Mouse (Mus musculus) liver, embryonic 13.5 days (tissue): ENCODE data around the gene Rusc2. TPM values are rescaled to one million over a fixed set of nuclear protein-coding genes. Genes with fewer than 3 reads are reported as not detected.

Experiments
- polyA plus RNA-seq: library from polyadenylated mRNA; unstranded; fragments of >200 nt; fragmentation: Nextera tagmentation; extraction: Ambion mirVana; gene quantifications from 2 replicates; pipeline ENCODE4 v1.2.1, GENCODE M21; 2015

Gene Rusc2
- polyA plus RNA-seq, 1 experiment from 2014 or later: 0.82 TPM

Other genes starting within 250 kb of the Rusc2 start
- gene Atp8b5, start 114.8 kb upstream of the Rusc2 start, polyA plus RNA-seq: 0.09 and 0.12 TPM in 2 replicates
- not detected in 2 replicates for gene Fam166b, start 47.2 kb downstream of the Rusc2 start, polyA plus RNA-seq
- gene Tesk1, start 60.0 kb downstream of the Rusc2 start, polyA plus RNA-seq: 0.95 and 0.98 TPM in 2 replicates
- gene Cd72, start 72.6 kb downstream of the Rusc2 start, polyA plus RNA-seq: 0.48 and 0.70 TPM in 2 replicates
- not detected in 2 replicates for gene Sit1, start 101.8 kb downstream of the Rusc2 start, polyA plus RNA-seq
- gene Ccdc107, start 110.9 kb downstream of the Rusc2 start, polyA plus RNA-seq: 34.2 and 34.3 TPM in 2 replicates
- 29.4 and 35.8 TPM in 2 replicates for gene Arhgef39, start 117.7 kb downstream of the Rusc2 start, polyA plus RNA-seq
- gene Car9, start 125.0 kb downstream of the Rusc2 start, polyA plus RNA-seq: 0.85 and 1.0 TPM in 2 replicates
- gene Tpm2, start 141.8 kb downstream of the Rusc2 start, polyA plus RNA-seq: 28.8 and 31.9 TPM in 2 replicates
- gene Creb3, start 180.4 kb downstream of the Rusc2 start, polyA plus RNA-seq: 20.6 and 21.9 TPM in 2 replicates
- gene Tln1, start 180.7 kb downstream of the Rusc2 start, polyA plus RNA-seq: 38.6 and 42.4 TPM in 2 replicates
- 13.8 and 15.1 TPM in 2 replicates for gene Rgp1, start 196.7 kb downstream of the Rusc2 start, polyA plus RNA-seq
- gene Gba2, start 196.9 kb downstream of the Rusc2 start, polyA plus RNA-seq: 16.5 and 18.1 TPM in 2 replicates
- gene Msmp, start 202.5 kb downstream of the Rusc2 start, polyA plus RNA-seq: 0.60 TPM in 1 of 2 replicates, not detected in the other
- gene Npr2, start 250.0 kb downstream of the Rusc2 start, polyA plus RNA-seq: 0.80 and 0.89 TPM in 2 replicates